Mouse (Mus musculus): ENCODE results near the gene Krt12. TPM values are rescaled to one million over a fixed set of nuclear protein-coding genes. Genes with fewer than 3 reads are reported as not detected.

The Krt12 gene
- not detected in 2 replicates for polyA plus RNA-seq (2012; rRNA removed)

GRCm38 (mm10) chr11:99422159-99422558 lies at the start of gene Krt12:
Gene Krt12 (minus strand): TSS chr11:99422259.
- Histone ChIP-seq H3K4me1 (ENCODE audit: control insufficient read depth, insufficient read depth, low read length) (no peaks in the 10 kb centered on the region; the same call in 1 of the 2 replicates), H3K27ac (ENCODE audit: insufficient read depth, low read depth, low read length) (no peak within 1 kb of the TSS), H3K27me3 (replicated peaks; ENCODE audit: control insufficient read depth, insufficient read depth, low read length) (no peaks in the 10 kb centered on the region), H3K36me3 (ENCODE audit: control insufficient read depth, insufficient read depth, low read length) (no peaks in the 10 kb centered on the region), H3K4me3 (ENCODE audit: insufficient read depth, low read depth, low read length) (no peak within 1 kb of the TSS)
- TF ChIP-seq CTCF (conservative IDR thresholded peaks at IDR 0.05; ENCODE audit: insufficient read depth, insufficient read length, low read depth, low read length), result no peak
- no peak for TF ChIP-seq POLR2A (IDR thresholded peaks at IDR 0.05; ENCODE audit: low read depth, low read length)
- DNase-seq, result no peak
- 85% methylated on average over 10 of the region's 10 CpGs for WGBS

GRCm38 (mm10) chr11:99469228-99469627 lies 47.2 kb upstream of the Krt12 start:
- DNase-seq, result no peak
- Histone ChIP-seq H3K36me3 (ENCODE audit: control insufficient read depth, insufficient read depth, low read length) (no peaks in the 10 kb centered on the region), H3K27me3 (replicated peaks; ENCODE audit: control insufficient read depth, insufficient read depth, low read length) (no peaks in the 10 kb centered on the region), H3K4me3 (ENCODE audit: insufficient read depth, low read depth, low read length) (no peak overlapping the region), H3K27ac (ENCODE audit: insufficient read depth, low read depth, low read length) (no peak overlapping the region), H3K4me1 (ENCODE audit: control insufficient read depth, insufficient read depth, low read length) (no peaks in the 10 kb centered on the region)
- TF ChIP-seq POLR2A (IDR thresholded peaks at IDR 0.05; ENCODE audit: low read depth, low read length) (no peak), CTCF (conservative IDR thresholded peaks at IDR 0.05; ENCODE audit: insufficient read depth, insufficient read length, low read depth, low read length) (no peak)
- WGBS, result 63% methylated on average over 4 of the region's 4 CpGs

GRCm38 (mm10) chr11:99468566-99468965 lies 46.5 kb upstream of the Krt12 start:
- 80% methylated on average over 11 of the region's 11 CpGs for WGBS

GRCm38 (mm10) chr11:99466316-99466715 lies 44.3 kb upstream of the Krt12 start:
- H3K27ac ChIP-seq (ENCODE audit: insufficient read depth, low read depth, low read length), result no peak overlapping the region
- no peaks in the 10 kb centered on the region for H3K27me3 ChIP-seq (replicated peaks; ENCODE audit: control insufficient read depth, insufficient read depth, low read length)
- no peak for TF ChIP-seq CTCF (conservative IDR thresholded peaks at IDR 0.05; ENCODE audit: insufficient read depth, insufficient read length, low read depth, low read length)
- no peak for DNase-seq
- WGBS, result 23% methylated on average over 7 of the region's 7 CpGs
- no peaks in the 10 kb centered on the region for H3K36me3 ChIP-seq (ENCODE audit: control insufficient read depth, insufficient read depth, low read length)
- no peak overlapping the region for H3K4me3 ChIP-seq (ENCODE audit: insufficient read depth, low read depth, low read length)
- H3K4me1 ChIP-seq (ENCODE audit: control insufficient read depth, insufficient read depth, low read length), result peaks cover 7% of the 10 kb centered on the region

More at GRCm38 (mm10) chr11:99468566-99468965, 46.5 kb upstream of the Krt12 start:
- Histone ChIP-seq H3K4me3 (ENCODE audit: insufficient read depth, low read depth, low read length) (no peak overlapping the region), H3K27ac (ENCODE audit: insufficient read depth, low read depth, low read length) (no peak overlapping the region), H3K27me3 (replicated peaks; ENCODE audit: control insufficient read depth, insufficient read depth, low read length) (no peaks in the 10 kb centered on the region), H3K4me1 (ENCODE audit: control insufficient read depth, insufficient read depth, low read length) (no peaks in the 10 kb centered on the region), H3K36me3 (ENCODE audit: control insufficient read depth, insufficient read depth, low read length) (no peaks in the 10 kb centered on the region)
- TF ChIP-seq CTCF (conservative IDR thresholded peaks at IDR 0.05; ENCODE audit: insufficient read depth, insufficient read length, low read depth, low read length) (no peak), POLR2A (IDR thresholded peaks at IDR 0.05; ENCODE audit: low read depth, low read length) (no peak)
- no peak for DNase-seq

- WGBS, result 3% methylated on average over 5 of the region's 5 CpGs
- Histone ChIP-seq H3K4me3 (ENCODE audit: insufficient read depth, low read depth, low read length) (no peak overlapping the region), H3K36me3 (ENCODE audit: control insufficient read depth, insufficient read depth, low read length) (no peaks in the 10 kb centered on the region), H3K27me3 (replicated peaks; ENCODE audit: control insufficient read depth, insufficient read depth, low read length) (no peaks in the 10 kb centered on the region), H3K4me1 (ENCODE audit: control insufficient read depth, insufficient read depth, low read length) (peaks cover 9% of the 10 kb centered on the region), H3K27ac (ENCODE audit: insufficient read depth, low read depth, low read length) (no peak overlapping the region)
- peak; percentile 82 for TF ChIP-seq CTCF (conservative IDR thresholded peaks at IDR 0.05; ENCODE audit: insufficient read depth, insufficient read length, low read depth, low read length)
- no peak for TF ChIP-seq POLR2A (IDR thresholded peaks at IDR 0.05; ENCODE audit: low read depth, low read length)
- peak; percentile 76 for DNase-seq
These were observed 42.8 kb upstream of the Krt12 start for GRCm38 (mm10) chr11:99464836-99465235.

GRCm38 (mm10) chr11:99463155-99463554 lies 41.1 kb upstream of the Krt12 start:
- WGBS, result 10% methylated on average over 8 of the region's 8 CpGs
- no peaks in the 10 kb centered on the region for H3K36me3 ChIP-seq (ENCODE audit: control insufficient read depth, insufficient read depth, low read length)

GRCm38 (mm10) chr11:99461736-99462135 lies 39.7 kb upstream of the Krt12 start:
- no peak for TF ChIP-seq CTCF (conservative IDR thresholded peaks at IDR 0.05; ENCODE audit: insufficient read depth, insufficient read length, low read depth, low read length)
- TF ChIP-seq POLR2A (IDR thresholded peaks at IDR 0.05; ENCODE audit: low read depth, low read length), result no peak
- Histone ChIP-seq H3K27me3 (replicated peaks; ENCODE audit: control insufficient read depth, insufficient read depth, low read length) (no peaks in the 10 kb centered on the region), H3K36me3 (ENCODE audit: control insufficient read depth, insufficient read depth, low read length) (no peaks in the 10 kb centered on the region), H3K27ac (ENCODE audit: insufficient read depth, low read depth, low read length) (peak overlapping the region; percentile 75), H3K4me3 (ENCODE audit: insufficient read depth, low read depth, low read length) (no peak overlapping the region), H3K4me1 (ENCODE audit: control insufficient read depth, insufficient read depth, low read length) (peaks cover 9% of the 10 kb centered on the region)
- peak; percentile 94 for DNase-seq
- WGBS, result 47% methylated on average over 7 of the region's 7 CpGs

More at GRCm38 (mm10) chr11:99463155-99463554, 41.1 kb upstream of the Krt12 start:
- Histone ChIP-seq H3K27ac (ENCODE audit: insufficient read depth, low read depth, low read length) (no peak overlapping the region), H3K4me1 (ENCODE audit: control insufficient read depth, insufficient read depth, low read length) (peaks cover 9% of the 10 kb centered on the region), H3K27me3 (replicated peaks; ENCODE audit: control insufficient read depth, insufficient read depth, low read length) (no peaks in the 10 kb centered on the region), H3K4me3 (ENCODE audit: insufficient read depth, low read depth, low read length) (no peak overlapping the region)
- DNase-seq, result peak; percentile 65
- TF ChIP-seq POLR2A (IDR thresholded peaks at IDR 0.05; ENCODE audit: low read depth, low read length), result no peak
- peak; percentile 97 for TF ChIP-seq CTCF (conservative IDR thresholded peaks at IDR 0.05; ENCODE audit: insufficient read depth, insufficient read length, low read depth, low read length)

All from kidney, adult 2 months (tissue).